Mouse (Mus musculus) splenic B cell, adult 2 months (primary cell): ENCODE measurements at regions not wholly inside any gene's neighbourhood (a gene's known extent, or its start where the extent isn't known, plus 50 kb on each side); places are given as distances from the start of the nearest gene placed in this dataset.

Experiments
- DNase-seq: peaks from one replicate; pipeline ENCODE4 v3.0.0-alpha.2; 2011; ENCODE audit warnings: low read depth, low spot score
- H3K27me3 ChIP-seq: 2 replicates; pipeline ENCODE4 v1.6.1; 2012; ENCODE audit warnings: mild to moderate bottlenecking, low read length, moderate library complexity, mixed read lengths; ENCODE audit not compliant: control insufficient read depth, poor library complexity, insufficient read depth, severe bottlenecking
- H3K36me3 ChIP-seq: 2 replicates; pipeline ENCODE4 v1.6.1; 2012; ENCODE audit warnings: mild to moderate bottlenecking, low read length, moderate library complexity, mixed read lengths; ENCODE audit not compliant: control insufficient read depth, poor library complexity, insufficient read depth, severe bottlenecking

GRCm38 (mm10) chr1:35972190-35972584 is 96.0 kb upstream of the Hs6st1 start:
- no peaks in the 10 kb centered on the region for H3K27me3 ChIP-seq
- DNase-seq, result no peak
- no peaks in the 10 kb centered on the region for H3K36me3 ChIP-seq

DNA sequence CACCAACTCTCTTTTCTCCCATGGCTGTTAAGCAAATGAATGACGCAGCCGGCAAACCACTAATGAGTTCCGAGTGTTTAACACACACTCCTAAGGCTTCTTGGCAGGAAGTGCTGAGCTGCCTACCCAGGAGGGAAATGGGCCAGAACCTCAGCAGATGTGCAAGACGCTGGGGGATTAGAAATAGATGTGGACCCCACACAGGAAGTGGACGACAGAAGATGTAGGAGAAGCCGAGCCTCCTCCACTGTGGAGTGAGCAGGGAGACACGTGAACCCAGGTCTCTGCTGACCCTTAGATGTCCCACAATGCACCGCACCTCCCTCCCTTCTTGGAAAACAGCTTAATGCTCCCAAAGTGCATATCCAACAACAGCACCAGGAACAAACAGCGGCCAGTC is 94.8 kb upstream of the Hs6st1 start:
- Histone ChIP-seq H3K27me3 (no peaks in the 10 kb centered on the region), H3K36me3 (no peaks in the 10 kb centered on the region)
- no peak for DNase-seq

GRCm38 (mm10) chr1:35975611-35976208 is 92.5 kb upstream of the Hs6st1 start:
- DNase-seq, result no peak
- no peaks in the 10 kb centered on the region for H3K36me3 ChIP-seq
- no peaks in the 10 kb centered on the region for H3K27me3 ChIP-seq

DNA sequence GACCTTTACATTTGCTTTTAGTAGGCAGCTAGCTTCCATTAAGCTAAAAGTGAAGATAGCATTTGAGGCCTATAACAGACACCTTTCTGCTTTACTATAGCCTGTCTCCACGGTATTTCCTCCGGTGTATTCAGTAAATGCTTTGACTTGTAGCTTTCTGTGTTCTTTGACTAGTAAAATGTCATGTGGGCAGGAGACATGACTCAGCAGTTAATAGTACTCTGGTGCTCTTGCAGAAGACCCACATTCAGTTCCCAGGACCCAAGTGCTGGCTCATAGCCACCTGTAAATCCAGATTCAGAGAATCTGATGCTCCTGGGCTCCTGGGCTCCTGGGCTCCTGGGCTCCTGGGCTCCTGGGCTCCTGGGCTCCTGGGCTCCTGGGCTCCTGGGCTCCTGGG is 91.7 kb upstream of the Hs6st1 start:
- DNase-seq, result no peak
- H3K27me3 ChIP-seq, result no peaks in the 10 kb centered on the region
- no peaks in the 10 kb centered on the region for H3K36me3 ChIP-seq

GRCm38 (mm10) chr1:35978116-35978515 is 90.1 kb upstream of the Hs6st1 start:
- H3K36me3 ChIP-seq, result no peaks in the 10 kb centered on the region
- no peaks in the 10 kb centered on the region for H3K27me3 ChIP-seq
- DNase-seq, result no peak

DNA sequence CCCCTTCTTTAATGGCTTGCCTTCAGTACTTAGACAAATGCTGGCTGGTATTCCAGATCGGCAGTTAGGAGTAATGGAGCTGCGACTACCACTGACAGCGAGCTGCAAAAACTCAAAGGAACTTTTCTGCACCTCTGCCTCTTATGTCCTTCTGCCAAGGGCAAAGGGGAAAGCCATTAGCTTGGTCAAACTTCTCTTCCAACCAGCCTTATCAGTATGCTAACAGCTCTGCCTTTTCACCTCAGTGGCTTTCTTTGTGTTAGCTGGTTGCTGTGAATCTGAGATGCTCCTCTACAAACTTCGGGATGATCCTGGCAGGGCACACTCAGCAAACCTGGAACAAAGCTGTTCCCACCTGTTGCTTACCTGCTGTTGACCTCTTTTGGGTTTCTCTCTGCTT is 89.4 kb upstream of the Hs6st1 start:
- no peaks in the 10 kb centered on the region for H3K27me3 ChIP-seq
- H3K36me3 ChIP-seq, result no peaks in the 10 kb centered on the region
- DNase-seq, result no peak

- no peaks in the 10 kb centered on the region for H3K27me3 ChIP-seq
Measured at GRCm38 (mm10) chr1:35981226-35981625, 87.0 kb upstream of the Hs6st1 start.

DNA sequence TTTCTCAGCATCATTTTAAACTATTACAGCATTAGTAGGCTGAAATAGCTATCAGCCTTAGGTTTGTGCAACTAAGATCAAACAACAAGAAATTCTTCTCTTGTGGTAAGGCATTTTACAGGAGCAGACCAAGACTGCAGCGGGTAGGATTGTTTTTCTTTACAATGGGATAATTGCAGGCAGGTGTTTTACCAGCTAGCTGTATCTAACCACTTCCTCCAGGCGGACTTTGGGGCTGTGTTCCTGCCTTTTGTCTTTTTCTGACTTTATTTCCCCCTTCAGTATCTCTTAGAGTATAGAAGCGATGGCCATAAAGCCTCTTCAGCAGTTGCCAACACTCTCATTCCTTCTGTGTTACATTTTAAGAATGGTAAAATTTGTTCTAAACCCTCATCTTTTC is 84.8 kb upstream of the Hs6st1 start:
- Histone ChIP-seq H3K27me3 (no peaks in the 10 kb centered on the region), H3K36me3 (no peaks in the 10 kb centered on the region)
- DNase-seq, result no peak

More at GRCm38 (mm10) chr1:35981226-35981625, 87.0 kb upstream of the Hs6st1 start:
- DNase-seq, result no peak
- no peaks in the 10 kb centered on the region for H3K36me3 ChIP-seq

DNA sequence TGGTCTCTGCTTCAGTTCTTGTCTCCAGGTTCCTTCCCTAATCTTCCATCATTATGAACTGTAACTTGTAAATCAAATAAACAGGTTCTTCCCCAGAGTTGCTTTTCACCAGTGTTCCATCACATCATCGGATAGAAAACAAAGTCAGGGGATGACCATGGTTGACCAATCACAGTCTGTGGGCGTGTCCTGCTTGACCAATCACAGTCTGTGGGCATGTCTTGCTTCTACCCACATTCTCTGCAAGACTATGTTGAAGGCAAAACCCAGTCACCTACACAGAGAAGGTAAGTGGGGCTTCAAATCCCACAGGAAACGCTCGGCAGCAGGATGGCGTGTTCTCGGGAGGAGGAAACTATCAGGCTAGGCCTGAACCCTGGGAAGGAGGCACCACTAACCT is 82.9 kb upstream of the Hs6st1 start:
- DNase-seq, result no peak
- Histone ChIP-seq H3K27me3 (no peaks in the 10 kb centered on the region), H3K36me3 (no peaks in the 10 kb centered on the region)

DNA sequence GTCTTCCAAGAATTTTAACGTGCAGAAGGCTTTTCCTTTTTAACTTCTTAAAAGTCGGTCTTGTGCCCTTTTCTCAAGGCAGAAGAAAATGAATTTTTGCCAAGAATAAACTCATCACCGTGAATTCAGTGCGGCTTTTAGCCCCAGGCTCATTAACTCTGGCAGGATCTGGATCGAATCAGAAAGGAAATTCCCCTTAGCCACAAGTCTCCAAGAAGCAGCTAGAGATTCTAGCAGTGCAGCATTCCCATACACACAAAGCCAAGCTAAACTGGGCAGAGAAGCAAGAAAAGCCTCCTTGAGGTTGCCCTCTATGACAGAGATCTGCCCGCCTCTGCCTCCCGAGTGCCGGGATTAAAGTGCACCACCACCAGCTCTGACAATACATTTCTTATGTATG is 81.5 kb upstream of the Hs6st1 start:
- Histone ChIP-seq H3K36me3 (no peaks in the 10 kb centered on the region), H3K27me3 (no peaks in the 10 kb centered on the region)
- no peak for DNase-seq

DNA sequence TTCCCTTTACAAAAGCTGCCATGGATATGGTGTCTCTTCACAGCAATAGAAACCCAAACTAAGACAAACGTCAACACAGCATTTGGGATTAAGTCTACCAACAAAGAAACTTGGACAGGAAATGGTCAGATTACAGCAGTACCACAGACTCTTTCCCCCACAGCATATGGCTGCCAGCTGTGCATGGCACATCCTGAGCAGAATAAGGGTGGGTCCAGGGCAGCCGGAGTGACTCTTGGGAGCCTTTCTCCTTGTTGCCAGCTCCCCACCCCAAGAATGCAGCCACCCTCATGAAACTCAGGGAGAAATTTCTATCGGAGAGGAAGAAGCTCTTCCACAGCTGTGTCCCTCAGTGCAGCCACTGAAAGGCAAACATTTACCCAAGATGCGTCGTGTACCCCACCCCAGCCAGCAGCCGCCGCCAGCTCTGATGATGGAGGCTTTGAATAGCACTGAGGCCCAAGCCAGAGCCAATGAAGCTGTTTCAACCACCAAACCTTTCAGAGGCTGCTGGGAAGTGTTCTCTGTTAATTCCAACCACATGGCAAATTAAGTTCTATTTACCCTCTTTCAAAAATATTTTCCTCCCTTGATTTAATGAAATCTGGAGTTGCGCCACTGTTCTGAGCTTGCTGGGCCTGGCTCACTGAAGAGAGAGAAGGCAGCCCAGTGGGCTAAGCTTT is 75.8 kb upstream of the Hs6st1 start:
- no peaks in the 10 kb centered on the region for H3K36me3 ChIP-seq
- no peaks in the 10 kb centered on the region for H3K27me3 ChIP-seq
- DNase-seq, result no peak

DNA sequence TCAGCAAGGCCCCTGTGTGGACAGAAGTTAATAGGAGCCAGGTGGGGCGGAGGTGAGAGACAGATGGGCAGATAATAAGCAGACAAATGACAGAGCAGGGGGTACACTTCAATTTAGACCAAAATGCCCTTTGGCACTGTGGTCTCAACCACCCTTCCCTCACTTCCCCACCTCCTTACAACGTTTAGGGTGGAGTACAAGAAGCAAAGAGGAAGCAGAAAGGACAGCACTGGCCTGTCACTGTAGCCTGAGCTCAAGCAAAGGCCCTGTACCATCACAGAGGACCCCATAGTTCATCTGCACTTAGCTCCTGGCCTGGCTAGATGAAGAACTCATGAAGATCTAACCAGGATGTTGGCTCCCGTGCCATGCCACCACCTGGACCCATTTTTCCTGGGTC is 75.3 kb upstream of the Hs6st1 start:
- Histone ChIP-seq H3K36me3 (no peaks in the 10 kb centered on the region), H3K27me3 (no peaks in the 10 kb centered on the region)
- no peak for DNase-seq

- H3K27me3 ChIP-seq, result no peaks in the 10 kb centered on the region
- no peaks in the 10 kb centered on the region for H3K36me3 ChIP-seq
- DNase-seq, result no peak
Measured at GRCm38 (mm10) chr1:35995691-35996090, 72.5 kb upstream of the Hs6st1 start.

GRCm38 (mm10) chr1:36001319-36001718 is 66.9 kb upstream of the Hs6st1 start:
- Histone ChIP-seq H3K27me3 (no peaks in the 10 kb centered on the region), H3K36me3 (no peaks in the 10 kb centered on the region)
- DNase-seq, result no peak

DNA sequence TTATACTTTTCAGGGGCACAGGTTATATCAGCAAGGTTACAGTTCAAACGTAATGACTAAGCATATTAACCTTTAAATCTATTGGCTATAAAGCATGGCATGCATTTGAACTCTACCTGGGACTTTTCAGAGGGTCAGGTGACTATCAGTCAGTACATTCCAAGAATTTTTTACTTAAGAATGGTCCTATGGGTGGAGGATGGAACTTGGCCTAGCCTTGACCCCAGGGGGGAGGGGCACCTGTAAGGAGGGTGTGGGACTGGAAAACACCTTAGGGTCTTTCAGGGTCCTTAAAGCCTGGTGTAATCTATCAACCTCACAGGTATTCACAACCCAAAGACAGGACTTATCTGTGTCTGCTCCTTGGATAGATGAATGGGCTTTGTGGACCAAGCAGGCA is 66.4 kb upstream of the Hs6st1 start:
- DNase-seq, result no peak
- H3K27me3 ChIP-seq, result no peaks in the 10 kb centered on the region

GRCm38 (mm10) chr1:36003592-36003991 is 64.6 kb upstream of the Hs6st1 start:
- DNase-seq, result no peak
- Histone ChIP-seq H3K27me3 (no peaks in the 10 kb centered on the region), H3K36me3 (no peaks in the 10 kb centered on the region)

More for the DNA sequence above, 66.4 kb upstream of the Hs6st1 start:
- no peaks in the 10 kb centered on the region for H3K36me3 ChIP-seq
